Mouse (Mus musculus) intestine, embryonic 14.5 days (tissue): ENCODE measurements around the gene Xlr3a. TPM values are rescaled to one million over a fixed set of nuclear protein-coding genes. Genes with fewer than 3 reads are reported as not detected.

Experiments
- polyA plus RNA-seq: library from polyadenylated mRNA; unstranded; fragments of >200 nt; fragmentation: Nextera tagmentation; extraction: Ambion mirVana; gene quantifications from 2 replicates; pipeline ENCODE4 v1.2.1, GENCODE M21; 2014

Gene Xlr3a
- polyA plus RNA-seq, 1 experiment from 2014 or later, result 1.4 TPM

Other genes with a start within 250 kb of the Xlr3a start
- 69.0 and 75.6 TPM in 2 replicates for gene Cetn2, start 178.7 kb downstream of the Xlr3a start, polyA plus RNA-seq
- gene Nsdhl, start 178.5 kb downstream of the Xlr3a start, polyA plus RNA-seq, result 36.8 and 40.5 TPM in 2 replicates
- gene Zfp185, start 109.8 kb downstream of the Xlr3a start, polyA plus RNA-seq, result 8.9 and 12.1 TPM in 2 replicates
- 0.09 and 0.26 TPM in 2 replicates for gene Pnma5, start 60.0 kb downstream of the Xlr3a start, polyA plus RNA-seq
- gene Pnma3, start 32.3 kb downstream of the Xlr3a start, polyA plus RNA-seq, result 0.19 and 0.20 TPM in 2 replicates
- 0.70 and 1.1 TPM in 2 replicates for gene Xlr4a, start 14.6 kb downstream of the Xlr3a start, polyA plus RNA-seq
- gene Gm14685, start 20.0 kb upstream of the Xlr3a start, polyA plus RNA-seq, result 0.23 TPM in 1 of 2 replicates, not detected in the other
- 0.22 TPM in 1 of 2 replicates, not detected in the other for gene Xlr5b, start 51.7 kb upstream of the Xlr3a start, polyA plus RNA-seq
- gene DXBay18, start 52.4 kb upstream of the Xlr3a start, polyA plus RNA-seq, result not detected in 2 replicates
- not detected in 2 replicates for gene Spin2d, start 79.9 kb upstream of the Xlr3a start, polyA plus RNA-seq
- 4.7 and 12.4 TPM in 2 replicates for gene Xlr3b, start 95.1 kb upstream of the Xlr3a start, polyA plus RNA-seq
- 0.50 and 1.2 TPM in 2 replicates for gene Xlr4b, start 117.2 kb upstream of the Xlr3a start, polyA plus RNA-seq
- 11.3 and 11.9 TPM in 2 replicates for gene F8a, start 131.2 kb upstream of the Xlr3a start, polyA plus RNA-seq
- 0.55 and 2.1 TPM in 2 replicates for gene Xlr4c, start 146.0 kb upstream of the Xlr3a start, polyA plus RNA-seq
- not detected in 2 replicates for gene Xlr3c, start 168.3 kb upstream of the Xlr3a start, polyA plus RNA-seq
- 0.26 TPM in 1 of 2 replicates, not detected in the other for gene Xlr5a, start 195.9 kb upstream of the Xlr3a start, polyA plus RNA-seq
- gene Xlr5c, start 195.9 kb upstream of the Xlr3a start, polyA plus RNA-seq, result not detected in 2 replicates
- gene Gm45015, start 239.7 kb upstream of the Xlr3a start, polyA plus RNA-seq, result not detected in 2 replicates
- gene Zfp275, start 245.5 kb upstream of the Xlr3a start, polyA plus RNA-seq, result 14.9 and 16.3 TPM in 2 replicates